17 mouse cellular contexts compared by ENCODE assay signal in the genomic region with DNA sequence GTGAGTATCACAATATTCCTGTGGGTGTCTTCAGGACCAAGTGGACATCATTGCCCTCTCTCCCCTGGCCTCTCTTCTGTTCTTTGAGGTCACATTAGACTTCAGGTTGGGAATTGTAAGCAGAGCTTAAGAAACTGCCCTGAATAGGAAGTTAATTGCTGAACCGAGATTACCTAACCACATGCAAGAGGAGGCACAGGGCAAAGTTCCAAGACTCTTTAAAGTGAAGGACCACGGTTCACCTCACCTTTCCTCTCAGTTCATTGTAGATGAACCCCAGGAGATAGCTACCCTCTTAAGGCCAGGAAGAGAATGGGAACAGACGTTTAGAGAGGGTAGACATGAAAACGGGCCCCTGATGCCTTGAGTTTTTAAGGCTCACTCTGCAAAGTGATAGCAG. TPM values are rescaled to one million over a fixed set of nuclear protein-coding genes. Genes with fewer than 3 reads are reported as not detected.
DNase-seq lines count a peak whose midpoint lies in the region; ATAC-seq and TF ChIP-seq lines count a peak whose summit lies in the region.
"Had no signal": no experiment of that assay in that cellular context is flagged by ENCODE, and none has a peak within 500 bp of the region (broad histone marks: within the 10 kb centered on the region; RNA-seq: fewer than 3 reads in every experiment).

No protein-coding gene starts in this region.

- no peak for TF ChIP-seq CTCF in intestine, postnatal 0 days (IDR thresholded peaks at IDR 0.05; ENCODE audit: low read depth)

- no peak overlapping the region for H3K27ac ChIP-seq in kidney, embryonic 15.5 days
- peak overlapping the region; percentile 62 for H3K27ac ChIP-seq in intestine, postnatal 0 days (ENCODE audit: low read depth, low read length)
- H3K27ac ChIP-seq: embryonic facial prominence, embryonic 10.5 days; hindbrain, embryonic 13.5 days; layer of hippocampus, adult 2 months; midbrain, embryonic 12.5 days had no signal

- H3K36me3 ChIP-seq in kidney, embryonic 15.5 days, result no peaks in the 10 kb centered on the region
- no peaks in the 10 kb centered on the region for H3K36me3 ChIP-seq in intestine, postnatal 0 days (ENCODE audit: control insufficient read depth, insufficient read depth)
- H3K36me3 ChIP-seq: embryonic facial prominence, embryonic 10.5 days; hindbrain, embryonic 13.5 days; midbrain, embryonic 12.5 days had no signal

- no peak overlapping the region for H3K4me2 ChIP-seq in kidney, embryonic 15.5 days
- no peak overlapping the region for H3K4me2 ChIP-seq in intestine, postnatal 0 days (replicated peaks; ENCODE audit: low read depth)
- H3K4me2 ChIP-seq: hindbrain, embryonic 13.5 days; midbrain, embryonic 12.5 days had no signal

- peaks cover 47% of the 10 kb centered on the region for H3K27me3 ChIP-seq in kidney, embryonic 15.5 days
- peaks cover 12% of the 10 kb centered on the region for H3K27me3 ChIP-seq in intestine, postnatal 0 days (replicated peaks; ENCODE audit: control insufficient read depth, insufficient read depth, low read length)

- 67% methylated on average over 4 of the region's 4 CpGs for WGBS in kidney, embryonic 15.5 days
- WGBS in intestine, postnatal 0 days, result 36% methylated on average over 4 of the region's 4 CpGs

- peaks cover 17% of the 10 kb centered on the region for H3K4me1 ChIP-seq in kidney, embryonic 15.5 days
- H3K4me1 ChIP-seq in intestine, postnatal 0 days (replicated peaks; ENCODE audit: control insufficient read depth, insufficient read depth, low read length), result 0 out of 2 replicates have a peak, but pooled peaks cover 8% of the 10 kb centered on the region

- no peaks in the 10 kb centered on the region for H3K9me3 ChIP-seq in kidney, embryonic 15.5 days (replicated peaks)
- H3K9me3 ChIP-seq in intestine, postnatal 0 days (ENCODE audit: control insufficient read depth), result no peaks in the 10 kb centered on the region
- H3K9me3 ChIP-seq: embryonic facial prominence, embryonic 10.5 days; hindbrain, embryonic 13.5 days; midbrain, embryonic 12.5 days had no signal

- no peak overlapping the region for H3K9ac ChIP-seq in kidney, embryonic 15.5 days
- H3K9ac ChIP-seq in intestine, postnatal 0 days (ENCODE audit: low read depth, low read length), result no peak overlapping the region
- H3K9ac ChIP-seq: forebrain, postnatal 0 days; hindbrain, embryonic 13.5 days; midbrain, embryonic 12.5 days had no signal

- peak; percentile 77 for DNase-seq in kidney, adult 11 months
- peak; percentile 56 for DNase-seq in lung, postnatal 25 days (ENCODE audit: low spot score)
- no peak for DNase-seq in lung, postnatal 14 days
- peak; percentile 59 to 91 for DNase-seq in kidney, postnatal 36 days
- DNase-seq in cerebellum, adult 18-20 months, result no peak
- DNase-seq in right cerebral cortex, postnatal 10 days (ENCODE audit: low spot score in 2 of 2), result no peak
- DNase-seq: adrenal gland, postnatal 25 days; cerebellum, adult 9-10 months; forebrain, postnatal 0 days; gastrocnemius, postnatal 36 days; heart, postnatal 14 days had no signal

- no peak overlapping the region for H3K4me3 ChIP-seq in kidney, embryonic 15.5 days (replicated peaks)
- H3K4me3 ChIP-seq in intestine, postnatal 0 days (ENCODE audit: low read depth, low read length), result no peak overlapping the region
- H3K4me3 ChIP-seq: embryonic facial prominence, embryonic 10.5 days; hindbrain, embryonic 13.5 days; layer of hippocampus, adult 2 months; midbrain, embryonic 12.5 days had no signal

- no peak for ATAC-seq in kidney, embryonic 15.5 days (replicated peaks; ENCODE audit: low FRiP score)
- ATAC-seq in intestine, postnatal 0 days, result peak; percentile 59
- ATAC-seq: forebrain, postnatal 0 days had no signal

RNA-seq across cellular contexts. Expression of gene Lpar3, which starts 3.5 kb away (rescaled TPM):
- 1.1 and 1.4 TPM in 2 replicates for polyA plus RNA-seq in kidney, embryonic 15.5 days (2015; fragmentation: Nextera tagmentation; extraction: Ambion mirVana)
- polyA plus RNA-seq in intestine, postnatal 0 days (2015; fragmentation: Nextera tagmentation; extraction: Ambion mirVana), result 10.7 TPM in 2 replicates

Comparison
In these comparisons a context has a peak if more than half of its experiments do, and no peak if none do; other contexts are left out.
1. DNase-seq: peak in kidney, adult 11 months (single experiment), lung, postnatal 25 days (single experiment) and kidney, postnatal 36 days (2 of 2); none in lung, postnatal 14 days (single experiment), cerebellum, adult 18-20 months (0 of 2) and right cerebral cortex, postnatal 10 days (0 of 2).